Mouse (Mus musculus): Measurements from ENCODE around the gene Fam166a. TPM values are rescaled to one million over a fixed set of nuclear protein-coding genes. Genes with fewer than 3 reads are reported as not detected.

Fam166a gene
- total and polyA plus RNA-seq, 2 experiments from 2014 or later, result not detected

- peaks cover 47% of the 10 kb centered on the region for H3K4me1 ChIP-seq (ENCODE audit: insufficient read depth, low read length)
- H3K36me3 ChIP-seq (ENCODE audit: insufficient read depth, low read length), result peaks cover 23% of the 10 kb centered on the region; the same call in 1 of the 2 replicates
- 40% methylated on average over 6 of the region's 6 CpGs for WGBS
- no peaks in the 10 kb centered on the region for H3K9me3 ChIP-seq (ENCODE audit: low read length)
- H3K9ac ChIP-seq (replicated peaks; ENCODE audit: low read length), result peak overlapping the region; percentile 21
- TF ChIP-seq CTCF (IDR thresholded peaks at IDR 0.05; ENCODE audit: low read depth), result no peak
- H3K27me3 ChIP-seq (ENCODE audit: insufficient read depth, low read length), result no peaks in the 10 kb centered on the region
- peak; percentile 80 for DNase-seq (ENCODE audit: low spot score)
- H3K4me3 ChIP-seq (ENCODE audit: low read length), result peak overlapping the region; percentile 60
- H3K4me2 ChIP-seq (ENCODE audit: low read depth, low read length), result peak overlapping the region; percentile 76
- H3K27ac ChIP-seq, result peak overlapping the region; percentile 81
- ATAC-seq, result peak; percentile 13
Observed at GRCm38 (mm10) chr2:25265897-25266656, 47.5 kb downstream of the Fam166a start.

GRCm38 (mm10) chr2:25266720-25267119, 48.2 kb downstream of the Fam166a start:
- peak overlapping the region; percentile 21 for H3K9ac ChIP-seq (replicated peaks; ENCODE audit: low read length)
- WGBS, result 18% methylated on average over 2 of the region's 2 CpGs
- H3K9me3 ChIP-seq (ENCODE audit: low read length), result no peaks in the 10 kb centered on the region
- peaks cover 23% of the 10 kb centered on the region; the same call in 1 of the 2 replicates for H3K36me3 ChIP-seq (ENCODE audit: insufficient read depth, low read length)
- TF ChIP-seq CTCF (IDR thresholded peaks at IDR 0.05; ENCODE audit: low read depth), result no peak
- H3K4me1 ChIP-seq (ENCODE audit: insufficient read depth, low read length), result peaks cover 53% of the 10 kb centered on the region
- no peaks in the 10 kb centered on the region for H3K27me3 ChIP-seq (ENCODE audit: insufficient read depth, low read length)
- H3K4me3 ChIP-seq (ENCODE audit: low read length), result peak overlapping the region; percentile 60
- peak overlapping the region; percentile 76 for H3K4me2 ChIP-seq (ENCODE audit: low read depth, low read length)
- DNase-seq (ENCODE audit: low spot score) (peak; percentile 49), ATAC-seq (no peak)
- peak overlapping the region; percentile 81 for H3K27ac ChIP-seq

GRCm38 (mm10) chr2:25267241-25267640, 48.7 kb downstream of the Fam166a start:
- no peak for TF ChIP-seq CTCF (IDR thresholded peaks at IDR 0.05; ENCODE audit: low read depth)
- H3K9me3 ChIP-seq (ENCODE audit: low read length), result no peaks in the 10 kb centered on the region
- ATAC-seq (no peak), DNase-seq (ENCODE audit: low spot score) (peak; percentile 58)
- peak overlapping the region; percentile 76 for H3K4me2 ChIP-seq (ENCODE audit: low read depth, low read length)
- H3K4me3 ChIP-seq (ENCODE audit: low read length), result 0 out of 2 replicates have a peak overlapping the region, but pooled peaks have one; percentile 60
- H3K9ac ChIP-seq (replicated peaks; ENCODE audit: low read length), result no peak overlapping the region
- H3K27ac ChIP-seq, result peak overlapping the region; percentile 81
- peaks cover 54% of the 10 kb centered on the region for H3K4me1 ChIP-seq (ENCODE audit: insufficient read depth, low read length)
- H3K36me3 ChIP-seq (ENCODE audit: insufficient read depth, low read length), result peaks cover 23% of the 10 kb centered on the region; the same call in 1 of the 2 replicates
- H3K27me3 ChIP-seq (ENCODE audit: insufficient read depth, low read length), result no peaks in the 10 kb centered on the region

- WGBS, result 68% methylated on average over 4 of the region's 4 CpGs
Observed at GRCm38 (mm10) chr2:25267746-25268309, 49.3 kb downstream of the Fam166a start.

More at GRCm38 (mm10) chr2:25267746-25268309, 49.3 kb downstream of the Fam166a start:
- no peak for TF ChIP-seq CTCF (IDR thresholded peaks at IDR 0.05; ENCODE audit: low read depth)
- no peaks in the 10 kb centered on the region for H3K9me3 ChIP-seq (ENCODE audit: low read length)
- no peak for ATAC-seq
- peaks cover 54% of the 10 kb centered on the region for H3K4me1 ChIP-seq (ENCODE audit: insufficient read depth, low read length)
- H3K4me2 ChIP-seq (ENCODE audit: low read depth, low read length), result peak overlapping the region; percentile 76
- H3K36me3 ChIP-seq (ENCODE audit: insufficient read depth, low read length), result peaks cover 23% of the 10 kb centered on the region; the same call in 1 of the 2 replicates
- H3K27ac ChIP-seq, result peak overlapping the region; percentile 81; the same call in 1 of the 2 replicates
- no peak overlapping the region for H3K4me3 ChIP-seq (ENCODE audit: low read length)
- DNase-seq (ENCODE audit: low spot score), result no peak
- no peaks in the 10 kb centered on the region for H3K27me3 ChIP-seq (ENCODE audit: insufficient read depth, low read length)
- H3K9ac ChIP-seq (replicated peaks; ENCODE audit: low read length), result no peak overlapping the region

Other genes with a start within 250 kb of the Fam166a start
Only the 30 nearest of the 32 such genes appear.
- 254 and 279 TPM in 2 replicates for gene Nsmf, start 164.4 kb upstream of the Fam166a start, total RNA-seq (2014; rRNA removed)
- gene Nsmf, start 164.4 kb upstream of the Fam166a start, polyA plus RNA-seq (2015; fragmentation: Nextera tagmentation; extraction: Ambion mirVana), result 152 and 159 TPM in 2 replicates
- gene Entpd8, start 138.4 kb upstream of the Fam166a start, total RNA-seq (2014; rRNA removed), result not detected in 2 replicates
- not detected in 2 replicates for gene Entpd8, start 138.4 kb upstream of the Fam166a start, polyA plus RNA-seq (2015; fragmentation: Nextera tagmentation; extraction: Ambion mirVana)
- gene Noxa1, start 123.6 kb upstream of the Fam166a start, total RNA-seq (2014; rRNA removed), result not detected in 2 replicates
- gene Noxa1, start 123.6 kb upstream of the Fam166a start, polyA plus RNA-seq (2015; fragmentation: Nextera tagmentation; extraction: Ambion mirVana), result not detected in 2 replicates
- gene Nrarp, start 38.0 kb upstream of the Fam166a start, total RNA-seq (2014; rRNA removed), result 50.8 and 58.0 TPM in 2 replicates
- 14.2 and 14.7 TPM in 2 replicates for gene Nrarp, start 38.0 kb upstream of the Fam166a start, polyA plus RNA-seq (2015; fragmentation: Nextera tagmentation; extraction: Ambion mirVana)
- gene Tor4a, start 21.9 kb upstream of the Fam166a start, total RNA-seq (2014; rRNA removed), result 4.0 and 4.7 TPM in 2 replicates
- 1.2 and 1.9 TPM in 2 replicates for gene Tor4a, start 21.9 kb upstream of the Fam166a start, polyA plus RNA-seq (2015; fragmentation: Nextera tagmentation; extraction: Ambion mirVana)
- 90.3 and 117 TPM in 2 replicates for gene Nelfb, start 7.3 kb upstream of the Fam166a start, total RNA-seq (2014; rRNA removed)
- 82.0 and 82.8 TPM in 2 replicates for gene Nelfb, start 7.3 kb upstream of the Fam166a start, polyA plus RNA-seq (2015; fragmentation: Nextera tagmentation; extraction: Ambion mirVana)
- gene Stpg3, start 4.1 kb upstream of the Fam166a start, total RNA-seq (2014; rRNA removed), result not detected in 2 replicates
- gene Stpg3, start 4.1 kb upstream of the Fam166a start, polyA plus RNA-seq (2015; fragmentation: Nextera tagmentation; extraction: Ambion mirVana), result not detected in 2 replicates
- gene Tubb4b, start 6.0 kb downstream of the Fam166a start, total RNA-seq (2014; rRNA removed), result 827 and 864 TPM in 2 replicates
- gene Tubb4b, start 6.0 kb downstream of the Fam166a start, polyA plus RNA-seq (2015; fragmentation: Nextera tagmentation; extraction: Ambion mirVana), result 531 and 568 TPM in 2 replicates
- gene Slc34a3, start 15.6 kb downstream of the Fam166a start, total RNA-seq (2014; rRNA removed), result not detected in 2 replicates
- gene Slc34a3, start 15.6 kb downstream of the Fam166a start, polyA plus RNA-seq (2015; fragmentation: Nextera tagmentation; extraction: Ambion mirVana), result not detected in 2 replicates
- not detected in 2 replicates for gene Rnf224, start 18.0 kb downstream of the Fam166a start, total RNA-seq (2014; rRNA removed)
- gene Rnf224, start 18.0 kb downstream of the Fam166a start, polyA plus RNA-seq (2015; fragmentation: Nextera tagmentation; extraction: Ambion mirVana), result not detected in 2 replicates
- 156 and 170 TPM in 2 replicates for gene Rnf208, start 23.5 kb downstream of the Fam166a start, total RNA-seq (2014; rRNA removed)
- 197 and 219 TPM in 2 replicates for gene Rnf208, start 23.5 kb downstream of the Fam166a start, polyA plus RNA-seq (2015; fragmentation: Nextera tagmentation; extraction: Ambion mirVana)
- 0.47 TPM in 1 of 2 replicates, not detected in the other for gene Cysrt1, start 23.7 kb downstream of the Fam166a start, total RNA-seq (2014; rRNA removed)
- 0.24 and 0.44 TPM in 2 replicates for gene Cysrt1, start 23.7 kb downstream of the Fam166a start, polyA plus RNA-seq (2015; fragmentation: Nextera tagmentation; extraction: Ambion mirVana)
- gene AL732309.1, start 28.1 kb downstream of the Fam166a start, total RNA-seq (2014; rRNA removed), result 8.7 and 9.7 TPM in 2 replicates
- gene AL732309.1, start 28.1 kb downstream of the Fam166a start, polyA plus RNA-seq (2015; fragmentation: Nextera tagmentation; extraction: Ambion mirVana), result 2.3 and 2.6 TPM in 2 replicates
- 56.2 and 57.9 TPM in 2 replicates for gene Tmem203, start 36.7 kb downstream of the Fam166a start, total RNA-seq (2014; rRNA removed)
- gene Tmem203, start 36.7 kb downstream of the Fam166a start, polyA plus RNA-seq (2015; fragmentation: Nextera tagmentation; extraction: Ambion mirVana), result 26.7 and 29.7 TPM in 2 replicates
- 39.1 and 45.6 TPM in 2 replicates for gene Tprn, start 43.9 kb downstream of the Fam166a start, total RNA-seq (2014; rRNA removed)
- 30.0 and 31.1 TPM in 2 replicates for gene Tprn, start 43.9 kb downstream of the Fam166a start, polyA plus RNA-seq (2015; fragmentation: Nextera tagmentation; extraction: Ambion mirVana)
- 84.5 and 120 TPM in 2 replicates for gene Ssna1, start 53.7 kb downstream of the Fam166a start, total RNA-seq (2014; rRNA removed)
- 159 and 165 TPM in 2 replicates for gene Ssna1, start 53.7 kb downstream of the Fam166a start, polyA plus RNA-seq (2015; fragmentation: Nextera tagmentation; extraction: Ambion mirVana)
- gene Anapc2, start 53.7 kb downstream of the Fam166a start, total RNA-seq (2014; rRNA removed), result 26.1 and 46.7 TPM in 2 replicates
- 101 and 105 TPM in 2 replicates for gene Anapc2, start 53.7 kb downstream of the Fam166a start, polyA plus RNA-seq (2015; fragmentation: Nextera tagmentation; extraction: Ambion mirVana)
- gene Tmem210, start 69.4 kb downstream of the Fam166a start, total RNA-seq (2014; rRNA removed), result not detected in 2 replicates
- gene Tmem210, start 69.4 kb downstream of the Fam166a start, polyA plus RNA-seq (2015; fragmentation: Nextera tagmentation; extraction: Ambion mirVana), result not detected in 2 replicates
- 1.0 TPM in 1 of 2 replicates, not detected in the other for gene Lrrc26, start 71.2 kb downstream of the Fam166a start, total RNA-seq (2014; rRNA removed)
- 0.20 and 0.44 TPM in 2 replicates for gene Lrrc26, start 71.2 kb downstream of the Fam166a start, polyA plus RNA-seq (2015; fragmentation: Nextera tagmentation; extraction: Ambion mirVana)
- 146 and 156 TPM in 2 replicates for gene Grin1, start 100.4 kb downstream of the Fam166a start, total RNA-seq (2014; rRNA removed)
- 69.5 and 75.7 TPM in 2 replicates for gene Grin1, start 100.4 kb downstream of the Fam166a start, polyA plus RNA-seq (2015; fragmentation: Nextera tagmentation; extraction: Ambion mirVana)
- gene Man1b1, start 113.6 kb downstream of the Fam166a start, total RNA-seq (2014; rRNA removed), result 52.6 and 67.9 TPM in 2 replicates
- 46.7 and 49.7 TPM in 2 replicates for gene Man1b1, start 113.6 kb downstream of the Fam166a start, polyA plus RNA-seq (2015; fragmentation: Nextera tagmentation; extraction: Ambion mirVana)
- gene Dpp7, start 137.6 kb downstream of the Fam166a start, total RNA-seq (2014; rRNA removed), result 19.0 and 30.0 TPM in 2 replicates
- 24.7 and 27.8 TPM in 2 replicates for gene Dpp7, start 137.6 kb downstream of the Fam166a start, polyA plus RNA-seq (2015; fragmentation: Nextera tagmentation; extraction: Ambion mirVana)
- gene Uap1l1, start 146.9 kb downstream of the Fam166a start, total RNA-seq (2014; rRNA removed), result 5.8 and 7.5 TPM in 2 replicates
- 15.6 and 18.5 TPM in 2 replicates for gene Uap1l1, start 146.9 kb downstream of the Fam166a start, polyA plus RNA-seq (2015; fragmentation: Nextera tagmentation; extraction: Ambion mirVana)
- gene Sapcd2, start 153.6 kb downstream of the Fam166a start, total RNA-seq (2014; rRNA removed), result 38.1 and 40.2 TPM in 2 replicates
- 20.2 and 22.0 TPM in 2 replicates for gene Sapcd2, start 153.6 kb downstream of the Fam166a start, polyA plus RNA-seq (2015; fragmentation: Nextera tagmentation; extraction: Ambion mirVana)
- 8.4 and 12.9 TPM in 2 replicates for gene Entpd2, start 177.1 kb downstream of the Fam166a start, total RNA-seq (2014; rRNA removed)
- 10.8 and 12.3 TPM in 2 replicates for gene Entpd2, start 177.1 kb downstream of the Fam166a start, polyA plus RNA-seq (2015; fragmentation: Nextera tagmentation; extraction: Ambion mirVana)
- 249 and 289 TPM in 2 replicates for gene Npdc1, start 180.6 kb downstream of the Fam166a start, total RNA-seq (2014; rRNA removed)
- 416 and 422 TPM in 2 replicates for gene Npdc1, start 180.6 kb downstream of the Fam166a start, polyA plus RNA-seq (2015; fragmentation: Nextera tagmentation; extraction: Ambion mirVana)
- 1.0 TPM in 1 of 2 replicates, not detected in the other for gene Fut7, start 204.5 kb downstream of the Fam166a start, total RNA-seq (2014; rRNA removed)
- 0.18 and 0.20 TPM in 2 replicates for gene Fut7, start 204.5 kb downstream of the Fam166a start, polyA plus RNA-seq (2015; fragmentation: Nextera tagmentation; extraction: Ambion mirVana)
- gene Abca2, start 210.0 kb downstream of the Fam166a start, total RNA-seq (2014; rRNA removed), result 84.6 and 94.9 TPM in 2 replicates
- 10.7 and 12.5 TPM in 2 replicates for gene Abca2, start 210.0 kb downstream of the Fam166a start, polyA plus RNA-seq (2015; fragmentation: Nextera tagmentation; extraction: Ambion mirVana)
- 0.97 and 3.9 TPM in 2 replicates for gene Clic3, start 238.1 kb downstream of the Fam166a start, total RNA-seq (2014; rRNA removed)
- gene Clic3, start 238.1 kb downstream of the Fam166a start, polyA plus RNA-seq (2015; fragmentation: Nextera tagmentation; extraction: Ambion mirVana), result 4.1 and 4.8 TPM in 2 replicates
- gene Paxx, start 242.3 kb downstream of the Fam166a start, total RNA-seq (2014; rRNA removed), result 183 and 187 TPM in 2 replicates
- gene Paxx, start 242.3 kb downstream of the Fam166a start, polyA plus RNA-seq (2015; fragmentation: Nextera tagmentation; extraction: Ambion mirVana), result 141 and 145 TPM in 2 replicates